Mouse (Mus musculus) lung, embryonic 14.5 days (tissue): Measurements from ENCODE around the gene Kcnip4. TPM values are rescaled to one million over a fixed set of nuclear protein-coding genes. Genes with fewer than 3 reads are reported as not detected.

Experiments
- ATAC-seq: fragments of 200-750 bp; cut with Nextera tagmentation; 2 replicates; pipeline ENCODE4 v1.8.0; 2017; ENCODE audit warnings: mild to moderate bottlenecking, moderate TSS enrichment, moderate library complexity; ENCODE audit not compliant: insufficient read depth
- DNase-seq: peaks from one replicate; pipeline ENCODE4 v3.0.0-alpha.2; 2015
- H3K27ac ChIP-seq: fragments of 300-500 bp; sonication (generic); 2 replicates; pipeline ENCODE4 v1.5.1; 2014; ENCODE audit warnings: low read depth, mild to moderate bottlenecking, moderate library complexity
- H3K27me3 ChIP-seq: fragments of 300-500 bp; sonication (generic); 2 replicates; pipeline ENCODE4 v1.6.1; 2014; ENCODE audit warnings: low read length, control low read depth; ENCODE audit not compliant: insufficient read depth
- H3K36me3 ChIP-seq: fragments of 300-500 bp; sonication (generic); 2 replicates; pipeline ENCODE4 v1.6.1; 2014; ENCODE audit warnings: control low read depth; ENCODE audit not compliant: insufficient read depth
- H3K4me1 ChIP-seq: fragments of 300-500 bp; sonication (generic); 2 replicates; pipeline ENCODE4 v1.6.1; 2014; ENCODE audit warnings: antibody characterized with exemption, control low read depth; ENCODE audit not compliant: insufficient read depth
- H3K4me2 ChIP-seq: fragments of 300-500 bp; sonication (generic); 2 replicates; pipeline ENCODE4 v1.6.1; 2014; ENCODE audit warnings: mild to moderate bottlenecking
- H3K4me3 ChIP-seq: fragments of 300-500 bp; sonication (generic); 2 replicates; pipeline ENCODE4 v1.5.1; 2014; ENCODE audit warnings: low read depth, low read length
- H3K9ac ChIP-seq: fragments of 300-500 bp; sonication (generic); 2 replicates; pipeline ENCODE4 v1.6.1; 2014
- H3K9me3 ChIP-seq: fragments of 300-500 bp; sonication (generic); 2 replicates; pipeline ENCODE4 v1.6.1; 2016; ENCODE audit warnings: low read depth, low read length, control low read depth
- CTCF ChIP-seq: IDR thresholded peaks from 2 replicates; pipeline ENCODE4 v1.5.1; 2016; ENCODE audit warnings: antibody characterized with exemption, low read depth
- WGBS: fragments of 180-500 bp; shearing (Covaris S2); extraction: QIAGEN DNeasy Blood & Tissue Kit; methylation state at CpG from one replicate; pipeline ENCODE4 v1.1.7; 2014; 5-methylcytosine and 5-hydroxymethylcytosine counted together
- polyA plus RNA-seq: library from polyadenylated mRNA; unstranded; fragments of >200 nt; fragmentation: Nextera tagmentation; extraction: Ambion mirVana; gene quantifications from 2 replicates; pipeline ENCODE4 v1.2.1, GENCODE M21; 2014

Kcnip4 gene
- polyA plus RNA-seq, 1 experiment from 2014 or later, result 0.68 TPM

DNA sequence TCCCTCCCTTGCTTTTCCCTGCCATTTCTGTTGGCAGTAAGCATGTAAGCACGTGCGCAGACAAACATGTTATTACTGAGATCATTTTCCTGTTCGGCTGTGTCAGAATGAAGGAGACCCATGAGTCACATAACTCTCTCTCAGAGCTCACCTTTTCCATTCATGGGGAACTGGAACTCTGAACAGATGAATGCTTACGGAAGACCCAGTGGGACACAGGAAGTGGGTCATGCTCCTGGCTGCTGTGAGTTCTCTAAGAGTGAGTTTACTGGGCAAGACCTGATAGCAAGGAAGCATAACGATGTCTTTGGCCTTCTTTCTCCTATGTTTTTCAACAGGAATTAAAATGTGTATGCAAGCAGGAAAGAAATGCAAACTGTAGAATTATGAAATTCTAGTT lies 917.8 kb downstream of the Kcnip4 start:
- Histone ChIP-seq H3K27me3 (no peaks in the 10 kb centered on the region), H3K4me3 (no peak overlapping the region), H3K9me3 (no peaks in the 10 kb centered on the region), H3K36me3 (no peaks in the 10 kb centered on the region), H3K27ac (no peak overlapping the region), H3K9ac (no peak overlapping the region), H3K4me2 (no peak overlapping the region), H3K4me1 (no peaks in the 10 kb centered on the region)
- 86% methylated on average over 5 of the region's 5 CpGs for WGBS
- no peak for ATAC-seq
- no peak for TF ChIP-seq CTCF
- no peak for DNase-seq

DNA sequence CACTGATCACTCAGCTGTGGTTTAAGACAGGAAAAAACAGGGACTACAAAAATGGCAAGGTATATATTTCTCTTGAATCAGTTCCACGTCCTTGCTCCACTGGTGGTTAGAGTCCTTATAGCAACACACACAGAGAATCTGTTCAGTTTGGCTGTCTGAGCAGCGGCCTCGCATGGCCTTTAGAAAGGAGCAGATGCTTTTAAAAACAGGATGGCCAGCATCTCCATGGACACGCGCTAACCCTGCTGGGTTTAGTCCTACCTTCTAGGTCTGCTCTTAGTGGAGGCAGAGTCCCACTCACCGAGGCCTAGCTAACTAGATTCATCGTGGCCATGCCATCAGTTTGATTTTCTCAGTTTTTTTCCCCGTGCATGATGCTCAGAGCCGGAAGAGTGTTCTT lies 918.4 kb downstream of the Kcnip4 start:
- no peaks in the 10 kb centered on the region for H3K27me3 ChIP-seq
- no peaks in the 10 kb centered on the region for H3K4me1 ChIP-seq
- ATAC-seq (no peak), DNase-seq (no peak)
- no peaks in the 10 kb centered on the region for H3K9me3 ChIP-seq
- no peak overlapping the region for H3K4me3 ChIP-seq
- 86% methylated on average over 9 of the region's 9 CpGs for WGBS
- H3K27ac ChIP-seq, result no peak overlapping the region
- H3K36me3 ChIP-seq, result no peaks in the 10 kb centered on the region
- H3K4me2 ChIP-seq, result no peak overlapping the region
- no peak for TF ChIP-seq CTCF
- H3K9ac ChIP-seq, result no peak overlapping the region

DNA sequence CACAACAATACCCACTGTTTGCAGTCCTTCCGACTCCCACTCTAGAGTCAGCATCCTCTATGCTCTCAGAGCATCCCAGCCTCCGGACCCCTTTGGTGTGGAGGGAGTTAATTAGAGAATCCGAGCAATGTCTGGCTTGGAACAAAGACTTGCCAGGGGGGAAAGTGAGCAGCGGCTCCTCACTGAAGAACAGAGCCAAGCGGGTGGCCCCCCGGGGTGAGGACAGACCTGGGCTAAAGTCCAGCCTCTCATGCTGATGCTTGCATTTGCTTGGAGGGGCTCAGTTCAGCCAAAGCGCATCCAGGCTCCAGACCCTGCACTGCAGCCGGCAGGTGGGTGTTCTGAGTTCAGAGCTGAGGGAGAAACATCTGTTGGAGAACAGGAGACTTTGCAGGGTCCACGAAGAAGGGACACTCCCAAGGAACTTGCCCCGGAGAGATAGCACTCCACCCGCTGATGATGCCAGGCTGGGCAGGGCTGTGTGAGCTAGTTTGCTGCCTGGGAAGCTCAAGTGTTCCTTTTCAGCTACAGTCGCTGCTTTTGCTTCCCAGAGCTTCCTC lies 925.1 kb downstream of the Kcnip4 start:
- no peaks in the 10 kb centered on the region for H3K4me1 ChIP-seq
- H3K36me3 ChIP-seq, result no peaks in the 10 kb centered on the region
- H3K27ac ChIP-seq, result no peak overlapping the region
- no peak overlapping the region for H3K4me3 ChIP-seq
- 1% methylated on average over 12 of the region's 12 CpGs for WGBS
- no peak for TF ChIP-seq CTCF
- H3K9ac ChIP-seq, result no peak overlapping the region
- H3K27me3 ChIP-seq, result peaks cover 8% of the 10 kb centered on the region; the same call in 1 of the 2 replicates
- no peaks in the 10 kb centered on the region for H3K9me3 ChIP-seq
- peak; percentile 1 for DNase-seq
- no peak for ATAC-seq
- peak overlapping the region; percentile 40; the same call in 1 of the 2 replicates for H3K4me2 ChIP-seq

GRCm38 (mm10) chr5:48588014-48588413 lies 936.7 kb downstream of the Kcnip4 start:
- no peak for ATAC-seq
- no peak for TF ChIP-seq CTCF
- Histone ChIP-seq H3K36me3 (no peaks in the 10 kb centered on the region), H3K27me3 (no peaks in the 10 kb centered on the region), H3K9me3 (no peaks in the 10 kb centered on the region), H3K4me2 (no peak overlapping the region), H3K4me3 (no peak overlapping the region), H3K27ac (no peak overlapping the region), H3K9ac (no peak overlapping the region), H3K4me1 (no peaks in the 10 kb centered on the region)
- DNase-seq, result no peak

DNA sequence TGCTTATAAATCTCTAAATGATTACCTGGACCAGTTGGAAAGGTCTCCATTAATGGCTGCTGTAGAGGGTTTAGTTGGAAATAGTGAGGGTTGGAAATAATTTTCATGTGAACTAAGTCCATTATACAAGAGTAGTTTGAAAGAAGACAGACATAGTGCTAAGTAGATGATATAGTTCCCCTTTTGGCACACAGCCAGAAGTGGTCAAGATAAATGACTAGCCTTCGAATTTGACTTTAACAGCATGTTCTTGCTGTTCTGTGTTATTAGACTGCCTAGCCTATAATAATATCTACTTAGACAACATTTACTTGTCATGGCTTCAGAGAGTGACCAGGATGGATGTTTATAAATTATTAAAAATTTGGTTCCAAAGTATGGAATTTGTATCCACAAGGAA lies 941.3 kb downstream of the Kcnip4 start:
- Histone ChIP-seq H3K27ac (no peak overlapping the region), H3K4me2 (no peak overlapping the region), H3K9ac (no peak overlapping the region), H3K27me3 (no peaks in the 10 kb centered on the region), H3K36me3 (no peaks in the 10 kb centered on the region), H3K4me3 (no peak overlapping the region), H3K4me1 (no peaks in the 10 kb centered on the region), H3K9me3 (no peaks in the 10 kb centered on the region)
- DNase-seq, result peak; percentile 63
- no peak for TF ChIP-seq CTCF
- peak; percentile 41; the same call in 1 of the 2 replicates for ATAC-seq
- WGBS, result 21% methylated on average over 1 of the region's 1 CpGs

DNA sequence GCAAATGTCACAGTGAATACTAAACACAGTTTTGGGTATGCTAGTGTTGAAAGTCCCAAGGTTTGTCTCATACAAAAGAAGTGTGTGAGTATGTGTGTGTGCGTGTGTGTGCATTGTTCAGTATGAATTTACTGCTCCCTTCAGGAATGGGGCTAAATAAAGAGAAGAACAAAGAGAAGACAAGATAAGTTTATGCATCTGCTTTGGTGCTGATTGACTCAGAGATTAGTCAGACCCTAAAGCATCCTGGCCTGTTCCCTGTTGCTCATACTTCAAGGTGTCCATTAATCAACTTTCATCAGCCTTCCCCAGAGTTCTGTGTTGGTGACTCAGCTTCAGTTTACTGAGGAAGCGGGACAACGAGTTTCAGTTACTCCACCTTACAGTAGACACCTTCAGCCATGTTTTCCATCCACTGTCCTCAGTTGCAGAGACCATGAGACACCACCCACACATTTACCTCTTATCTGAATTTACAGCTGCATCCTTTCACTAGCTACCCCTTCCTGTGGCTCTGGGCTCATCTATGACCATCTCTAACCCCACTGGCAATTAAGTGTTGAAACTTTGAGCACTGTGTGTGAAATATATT lies 960.6 kb downstream of the Kcnip4 start:
- Histone ChIP-seq H3K4me2 (no peak overlapping the region), H3K27ac (no peak overlapping the region), H3K27me3 (no peaks in the 10 kb centered on the region), H3K36me3 (no peaks in the 10 kb centered on the region), H3K9me3 (no peaks in the 10 kb centered on the region), H3K4me1 (no peaks in the 10 kb centered on the region), H3K9ac (no peak overlapping the region), H3K4me3 (no peak overlapping the region)
- no peak for DNase-seq
- no peak for TF ChIP-seq CTCF
- 75% methylated on average over 3 of the region's 3 CpGs for WGBS
- no peak for ATAC-seq

DNA sequence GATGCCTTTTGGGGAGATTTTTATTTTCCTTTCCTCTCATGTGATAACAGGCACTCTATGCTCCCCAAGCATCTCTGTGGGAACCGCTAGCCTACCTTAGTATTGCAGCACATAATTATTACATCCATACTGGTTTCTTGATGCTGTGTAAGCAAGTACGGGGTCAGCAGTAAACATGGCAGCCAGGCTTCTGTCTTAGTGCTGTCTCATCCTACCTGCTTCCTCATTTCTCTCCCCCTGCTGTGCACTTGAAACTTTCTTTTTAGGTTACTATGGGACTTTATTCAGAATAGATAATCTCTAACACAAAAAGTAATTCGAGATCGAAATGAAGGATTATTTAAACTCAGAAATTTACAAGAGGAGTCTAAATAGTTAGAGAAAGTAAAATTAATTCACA lies 973.0 kb downstream of the Kcnip4 start:
- H3K4me2 ChIP-seq, result no peak overlapping the region
- no peaks in the 10 kb centered on the region for H3K9me3 ChIP-seq
- no peak overlapping the region for H3K27ac ChIP-seq
- ATAC-seq (no peak), DNase-seq (no peak)
- no peaks in the 10 kb centered on the region for H3K36me3 ChIP-seq
- H3K27me3 ChIP-seq, result no peaks in the 10 kb centered on the region
- WGBS, result 69% methylated on average over 4 of the region's 4 CpGs
- H3K9ac ChIP-seq, result no peak overlapping the region
- H3K4me1 ChIP-seq, result no peaks in the 10 kb centered on the region
- H3K4me3 ChIP-seq, result no peak overlapping the region
- no peak for TF ChIP-seq CTCF
